Mouse (Mus musculus): ENCODE results near the gene Nr2c1. TPM values are rescaled to one million over a fixed set of nuclear protein-coding genes. Genes with fewer than 3 reads are reported as not detected.

The Nr2c1 gene
- polyA plus RNA-seq, 1 experiment from 2014 or later = 8.2 TPM

- no peak for ATAC-seq (ENCODE audit: low FRiP score)
- no peak overlapping the region for H3K4me3 ChIP-seq
- no peak overlapping the region for H3K4me2 ChIP-seq
- H3K27me3 ChIP-seq = no peaks in the 10 kb centered on the region
- no peak overlapping the region for H3K9ac ChIP-seq
- no peak overlapping the region; the same call in 1 of the 2 replicates for H3K27ac ChIP-seq
- H3K4me1 ChIP-seq (replicated peaks) = peaks cover 13% of the 10 kb centered on the region
- H3K36me3 ChIP-seq = peaks cover 16% of the 10 kb centered on the region
- H3K9me3 ChIP-seq = no peaks in the 10 kb centered on the region
- WGBS = 74% methylated on average over 5 of the region's 5 CpGs
These were observed 3.2 kb upstream of the Nr2c1 start for GRCm38 (mm10) chr10:94144581-94144980.

DNA sequence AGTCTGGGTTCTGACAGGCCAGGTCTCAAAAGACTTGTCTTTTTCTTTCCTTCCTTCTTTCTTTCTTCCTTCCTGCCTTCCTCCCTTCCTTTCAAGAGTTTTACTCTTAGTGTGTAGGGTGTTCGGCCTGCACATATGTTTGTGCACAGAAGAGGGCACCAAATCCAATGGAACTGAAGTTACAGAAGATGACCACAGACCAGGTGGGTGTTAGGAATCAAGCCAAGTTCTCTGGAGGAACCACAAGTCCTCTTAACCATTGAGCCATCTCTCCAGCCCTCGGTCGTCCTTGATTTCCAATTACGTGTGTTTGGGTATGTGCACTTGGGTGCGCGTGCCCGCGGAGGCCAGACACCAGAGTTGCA, 450 bp upstream of the Nr2c1 start:
- H3K36me3 ChIP-seq = no peaks in the 10 kb centered on the region
- peak overlapping the region; percentile 89 for H3K4me3 ChIP-seq
- H3K9me3 ChIP-seq = no peaks in the 10 kb centered on the region
- H3K27ac ChIP-seq = peak overlapping the region; percentile 89; the same call in 1 of the 2 replicates
- H3K27me3 ChIP-seq = no peaks in the 10 kb centered on the region
- H3K9ac ChIP-seq = peak overlapping the region; percentile 94
- H3K4me2 ChIP-seq = peak overlapping the region; percentile 69
- no peak; the same call in 1 of the 2 replicates for ATAC-seq (ENCODE audit: low FRiP score)
- WGBS = 13% methylated on average over 8 of the region's 8 CpGs
- peaks cover 27% of the 10 kb centered on the region for H3K4me1 ChIP-seq (replicated peaks)

DNA sequence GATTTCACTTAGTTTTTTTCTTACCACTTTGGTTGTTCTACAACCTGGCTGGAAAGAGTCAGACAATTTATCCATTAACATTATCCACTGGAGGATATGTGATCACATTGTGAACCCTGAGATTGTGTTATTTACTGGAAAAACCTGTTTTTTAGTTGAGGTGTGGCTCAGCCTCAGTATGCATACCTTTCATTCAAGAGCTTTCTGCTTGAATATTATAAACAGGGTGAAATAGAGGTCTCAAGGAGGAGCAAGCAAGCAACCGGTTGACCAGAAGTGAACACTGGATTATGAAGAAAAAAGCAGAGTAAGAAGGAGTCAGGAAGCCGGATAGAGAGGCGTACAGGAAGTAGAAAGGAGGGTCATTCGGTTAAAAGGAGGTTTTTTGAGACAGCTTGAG, 3.7 kb downstream of the Nr2c1 start:
- 0 out of 2 replicates have a peak overlapping the region, but pooled peaks have one; percentile 8 for H3K9ac ChIP-seq
- H3K4me2 ChIP-seq = no peak overlapping the region
- no peak for ATAC-seq (ENCODE audit: low FRiP score)

GRCm38 (mm10) chr10:94153841-94154240, 6.0 kb downstream of the Nr2c1 start:
- Histone ChIP-seq H3K4me1 (replicated peaks) (peaks cover 21% of the 10 kb centered on the region), H3K27me3 (no peaks in the 10 kb centered on the region), H3K27ac (no peak overlapping the region), H3K9ac (no peak overlapping the region), H3K4me2 (no peak overlapping the region), H3K36me3 (peaks cover 13% of the 10 kb centered on the region), H3K4me3 (no peak overlapping the region), H3K9me3 (no peaks in the 10 kb centered on the region)
- no peak for ATAC-seq (ENCODE audit: low FRiP score)

More for the DNA sequence above, 3.7 kb downstream of the Nr2c1 start:
- no peaks in the 10 kb centered on the region for H3K9me3 ChIP-seq
- WGBS = 82% methylated on average over 4 of the region's 4 CpGs
- 0 out of 2 replicates have a peak overlapping the region, but pooled peaks have one; percentile 23 for H3K27ac ChIP-seq
- H3K4me1 ChIP-seq (replicated peaks) = peaks cover 27% of the 10 kb centered on the region
- no peaks in the 10 kb centered on the region for H3K27me3 ChIP-seq
- no peaks in the 10 kb centered on the region for H3K36me3 ChIP-seq
- no peak overlapping the region for H3K4me3 ChIP-seq

- WGBS = 90% methylated on average over 6 of the region's 6 CpGs
- H3K36me3 ChIP-seq = peaks cover 47% of the 10 kb centered on the region
- ATAC-seq (ENCODE audit: low FRiP score) = no peak
These were observed 11.1 kb downstream of the Nr2c1 start for GRCm38 (mm10) chr10:94158962-94159361.

DNA sequence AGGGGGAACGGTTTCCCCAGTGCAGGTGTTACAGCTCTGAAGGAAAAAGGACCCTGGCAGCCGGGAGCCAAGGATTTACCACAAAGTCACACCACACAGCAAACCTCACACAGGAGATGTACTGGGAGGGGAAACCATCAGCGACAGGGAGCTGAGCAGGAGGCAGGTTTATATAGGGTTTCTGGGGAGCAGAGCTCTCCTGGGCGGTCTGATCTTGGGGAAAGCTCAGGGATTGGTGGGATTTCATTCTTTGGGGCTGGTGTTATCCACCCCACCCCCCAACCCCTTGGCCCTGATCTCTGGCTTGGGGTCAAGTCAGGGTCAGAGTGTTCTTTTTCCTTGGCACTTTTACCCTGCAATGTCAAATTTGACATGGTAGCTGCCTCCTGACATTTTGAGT, 11.6 kb downstream of the Nr2c1 start:
- Histone ChIP-seq H3K36me3 (peaks cover 51% of the 10 kb centered on the region), H3K4me1 (replicated peaks) (no peaks in the 10 kb centered on the region), H3K4me2 (no peak overlapping the region), H3K9me3 (no peaks in the 10 kb centered on the region), H3K9ac (no peak overlapping the region), H3K27ac (no peak overlapping the region), H3K4me3 (no peak overlapping the region), H3K27me3 (peaks cover 4% of the 10 kb centered on the region; the same call in 1 of the 2 replicates)
- ATAC-seq (ENCODE audit: low FRiP score) = no peak
- 89% methylated on average over 4 of the region's 4 CpGs for WGBS

More at GRCm38 (mm10) chr10:94158962-94159361, 11.1 kb downstream of the Nr2c1 start:
- Histone ChIP-seq H3K9me3 (no peaks in the 10 kb centered on the region), H3K27me3 (no peaks in the 10 kb centered on the region), H3K4me3 (no peak overlapping the region), H3K4me2 (no peak overlapping the region), H3K4me1 (replicated peaks) (no peaks in the 10 kb centered on the region), H3K9ac (no peak overlapping the region), H3K27ac (no peak overlapping the region)

DNA sequence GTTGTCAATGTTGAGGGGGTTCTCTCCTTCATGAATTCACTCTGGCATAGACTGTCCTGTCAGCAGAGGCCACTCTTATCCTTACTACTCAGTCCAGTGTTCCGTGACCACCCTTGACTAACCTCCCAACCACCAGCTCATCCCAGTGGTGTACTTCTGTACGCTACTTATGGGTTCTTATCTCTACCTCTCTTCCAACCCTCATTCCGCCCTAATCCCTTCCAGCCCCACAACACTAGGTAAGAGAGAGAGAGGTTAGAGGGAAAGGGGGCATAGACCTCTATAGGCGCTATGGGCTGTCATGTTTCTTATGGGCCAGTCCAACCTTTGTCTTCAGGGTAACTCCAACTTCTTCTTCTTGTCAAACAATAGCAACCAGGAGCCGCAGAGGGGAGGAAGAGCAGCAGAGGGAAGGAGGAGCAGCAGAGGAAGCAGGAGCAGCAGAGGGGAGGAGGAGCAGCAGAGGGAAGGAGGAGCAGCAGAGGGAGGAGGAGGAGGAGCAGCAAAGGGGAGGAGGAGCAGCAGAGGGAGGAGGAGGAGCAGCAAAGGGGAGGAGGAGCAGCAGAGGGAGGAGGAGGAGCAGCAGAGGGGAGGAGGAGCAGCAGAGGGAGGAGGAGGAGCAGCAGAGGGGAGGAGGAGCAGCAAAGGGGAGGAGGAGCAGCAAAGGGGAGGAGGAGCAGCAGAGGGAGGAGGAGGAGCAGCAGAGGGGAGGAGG, 13.4 kb downstream of the Nr2c1 start:
- H3K27ac ChIP-seq = no peak overlapping the region
- peaks cover 6% of the 10 kb centered on the region; the same call in 1 of the 2 replicates for H3K27me3 ChIP-seq
- no peak overlapping the region for H3K4me3 ChIP-seq
- 96% methylated on average over 5 of the region's 5 CpGs for WGBS
- no peak overlapping the region for H3K9ac ChIP-seq
- peaks cover 62% of the 10 kb centered on the region for H3K36me3 ChIP-seq
- no peaks in the 10 kb centered on the region for H3K4me1 ChIP-seq (replicated peaks)
- no peak overlapping the region for H3K4me2 ChIP-seq
- no peak for ATAC-seq (ENCODE audit: low FRiP score)
- no peaks in the 10 kb centered on the region for H3K9me3 ChIP-seq

DNA sequence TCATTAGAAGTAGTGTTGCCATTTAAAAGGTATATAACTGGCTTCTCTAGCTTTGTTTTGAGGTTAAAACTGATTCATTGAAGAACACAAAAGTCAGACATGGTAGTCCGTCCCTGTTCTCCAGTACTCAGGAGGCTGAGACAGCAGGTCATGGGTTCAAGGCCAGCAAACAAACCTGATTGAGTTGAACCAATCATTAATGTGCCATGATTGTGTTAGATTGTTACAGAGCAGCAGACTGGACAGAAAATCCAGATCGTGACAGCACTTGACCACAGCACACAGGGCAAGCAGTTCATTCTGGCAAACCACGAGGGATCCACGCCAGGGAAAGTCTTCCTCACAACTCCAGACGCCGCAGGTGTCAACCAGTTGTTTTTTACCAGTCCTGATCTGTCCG, 14.2 kb downstream of the Nr2c1 start:
- Histone ChIP-seq H3K9me3 (no peaks in the 10 kb centered on the region), H3K27me3 (peaks cover 6% of the 10 kb centered on the region; the same call in 1 of the 2 replicates), H3K4me3 (no peak overlapping the region), H3K36me3 (peaks cover 67% of the 10 kb centered on the region), H3K27ac (no peak overlapping the region), H3K4me2 (no peak overlapping the region), H3K4me1 (replicated peaks) (peaks cover 4% of the 10 kb centered on the region), H3K9ac (no peak overlapping the region)
- no peak for ATAC-seq (ENCODE audit: low FRiP score)
- 95% methylated on average over 7 of the region's 7 CpGs for WGBS

- no peak overlapping the region for H3K4me2 ChIP-seq
- no peak for ATAC-seq (ENCODE audit: low FRiP score)
- H3K27me3 ChIP-seq = peaks cover 6% of the 10 kb centered on the region; the same call in 1 of the 2 replicates
- no peaks in the 10 kb centered on the region for H3K9me3 ChIP-seq
- H3K9ac ChIP-seq = no peak overlapping the region
- no peak overlapping the region for H3K27ac ChIP-seq
- H3K4me3 ChIP-seq = no peak overlapping the region
- H3K4me1 ChIP-seq (replicated peaks) = peaks cover 11% of the 10 kb centered on the region
- peaks cover 71% of the 10 kb centered on the region for H3K36me3 ChIP-seq
- WGBS = 89% methylated on average over 5 of the region's 5 CpGs
These were observed 16.5 kb downstream of the Nr2c1 start for GRCm38 (mm10) chr10:94164104-94164845.

- Histone ChIP-seq H3K36me3 (peaks cover 72% of the 10 kb centered on the region), H3K27me3 (peaks cover 9% of the 10 kb centered on the region; the same call in 1 of the 2 replicates), H3K4me1 (replicated peaks) (peaks cover 11% of the 10 kb centered on the region), H3K9me3 (no peaks in the 10 kb centered on the region), H3K4me2 (no peak overlapping the region), H3K4me3 (no peak overlapping the region), H3K27ac (no peak overlapping the region), H3K9ac (no peak overlapping the region)
- 92% methylated on average over 16 of the region's 16 CpGs for WGBS
- ATAC-seq (ENCODE audit: low FRiP score) = no peak
These were observed 17.6 kb downstream of the Nr2c1 start for GRCm38 (mm10) chr10:94165426-94165825.

- Histone ChIP-seq H3K4me2 (no peak overlapping the region), H3K27me3 (peaks cover 9% of the 10 kb centered on the region; the same call in 1 of the 2 replicates), H3K9ac (no peak overlapping the region), H3K27ac (no peak overlapping the region; the same call in 1 of the 2 replicates), H3K9me3 (no peaks in the 10 kb centered on the region), H3K4me3 (no peak overlapping the region), H3K4me1 (replicated peaks) (peaks cover 20% of the 10 kb centered on the region), H3K36me3 (peaks cover 76% of the 10 kb centered on the region)
- WGBS = 45% methylated on average over 11 of the region's 11 CpGs
- ATAC-seq (ENCODE audit: low FRiP score) = no peak
These were observed 19.4 kb downstream of the Nr2c1 start for GRCm38 (mm10) chr10:94167051-94167750.

All from hindbrain, embryonic 13.5 days (tissue).